ENCODE assay signal across 20 mouse cellular contexts in genomic region chr2:9757770-9758420, GRCm38 (mm10).
DNase-seq lines count a peak whose midpoint lies in the region; ATAC-seq and TF ChIP-seq lines count a peak whose summit lies in the region.
"Had no signal": no experiment of that assay in that cellular context is flagged by ENCODE, and none has a peak within 500 bp of the region (broad histone marks: within the 10 kb centered on the region; RNA-seq: fewer than 3 reads in every experiment).

No protein-coding gene starts in this region.

- H3K4me3 ChIP-seq in left cerebral cortex, adult 2 months: no peak overlapping the region
- H3K4me3 ChIP-seq: embryonic facial prominence, embryonic 10.5 days; forebrain, embryonic 12.5 days; heart, embryonic 13.5 days; limb, embryonic 15.5 days; midbrain, embryonic 10.5 days; neural tube, embryonic 12.5 days had no signal

- peak; percentile 43 for ATAC-seq in megakaryocyte, adult 5-6 weeks (ENCODE audit: poor library complexity, severe bottlenecking)
- ATAC-seq: intestine, embryonic 16.5 days had no signal

- intact Hi-C loops in left cerebral cortex, postnatal 4 days (cut with DNase I): no loop called here
- intact Hi-C loops in left cerebral cortex, adult 2 months (cut with DNase I): no loop called here

- H3K27ac ChIP-seq in left cerebral cortex, adult 2 months: no peak overlapping the region
- H3K27ac ChIP-seq: embryonic facial prominence, embryonic 10.5 days; forebrain, embryonic 12.5 days; heart, embryonic 13.5 days; hindbrain, embryonic 14.5 days; limb, embryonic 15.5 days; midbrain, embryonic 10.5 days; neural tube, embryonic 12.5 days had no signal

- DNase-seq in left cerebral cortex, postnatal 4 days: peak; percentile 21
- no peak for DNase-seq in left cerebral cortex, adult 2 months (ENCODE audit: extremely low spot score in 1 of 2, low spot score in 2 of 2)
- peak; percentile 17 for DNase-seq in 3T3-L1 (ENCODE audit: low read depth, low spot score)
- peak; percentile 10 for DNase-seq in MN1 (ENCODE audit: low spot score)
- DNase-seq in layer of hippocampus, postnatal 14 days (ENCODE audit: low spot score in 2 of 2): no peak
- no peak for DNase-seq in urinary bladder, adult 2 months (ENCODE audit: low spot score)
- DNase-seq: cerebellum, adult 11-12 months; heart, adult 18-20 months; layer of hippocampus, postnatal 36 days; lung, postnatal 10 days; spleen, adult 18-20 months had no signal

- no peak for TF ChIP-seq CTCF in left cerebral cortex, adult 2 months (IDR thresholded peaks at IDR 0.05)

Comparison
In these comparisons a context has a peak if more than half of its experiments do, and no peak if none do; other contexts are left out.
1. DNase-seq: peak in left cerebral cortex, postnatal 4 days (single experiment), 3T3-L1 (single experiment) and MN1 (single experiment); none in left cerebral cortex, adult 2 months (0 of 2), layer of hippocampus, postnatal 14 days (0 of 2) and urinary bladder, adult 2 months (single experiment).